Mouse (Mus musculus) small intestine, adult 2 months (tissue): ENCODE measurements at regions not wholly inside any gene's neighbourhood (a gene's known extent, or its start where the extent isn't known, plus 50 kb on each side); places are given as distances from the start of the nearest gene placed in this dataset.

Experiments used
- CTCF ChIP-seq: fragments of 200-500 bp; IDR thresholded peaks from 2 replicates; pipeline ENCODE4 v1.5.1; 2012; ENCODE audit warnings: low read depth, mild to moderate bottlenecking, control low read depth, inconsistent platforms, low read length, moderate library complexity, mixed read lengths; ENCODE audit not compliant: insufficient replicate concordance, insufficient read length; ENCODE audit errors: extremely low read depth
- POLR2A ChIP-seq: fragments of 200-500 bp; IDR thresholded peaks from 2 replicates; pipeline ENCODE4 v1.6.1; 2012; ENCODE audit warnings: low read depth, mild to moderate bottlenecking, control low read depth, inconsistent platforms, low read length, moderate library complexity

GRCm38 (mm10) chr1:64190705-64191104, 68.6 kb upstream of the Klf7 start:
- no peak for TF ChIP-seq CTCF
- TF ChIP-seq POLR2A, result no peak
